Comparison of ENCODE assay signal across 22 mouse cellular contexts in genomic region chr4:134644410-134644809, GRCm38 (mm10). TPM values are rescaled to one million over a fixed set of nuclear protein-coding genes. Genes with fewer than 3 reads are reported as not detected.
DNase-seq lines count a peak whose midpoint lies in the region; TF ChIP-seq lines count a peak whose summit lies in the region.
"Had no signal": no experiment of that assay in that cellular context is flagged by ENCODE, and none has a peak within 500 bp of the region (broad histone marks: within the 10 kb centered on the region; RNA-seq: fewer than 3 reads in every experiment).

No protein-coding gene starts in this region.

- no peak overlapping the region for H3K4me3 ChIP-seq in left cerebral cortex, adult 2 months
- H3K4me3 ChIP-seq: forebrain, embryonic 10.5 days; forebrain, embryonic 13.5 days; gastrocnemius, adult 2 months had no signal

- no peak for DNase-seq in left cerebral cortex, adult 2 months (ENCODE audit: extremely low spot score in 1 of 2, low spot score in 2 of 2)
- no peak for DNase-seq in left cerebral cortex, adult 9 months (ENCODE audit: low spot score in 2 of 2)
- DNase-seq in thymus, postnatal 14 days: peak; percentile 13
- DNase-seq in thymus, postnatal 10 days (ENCODE audit: low spot score in 2 of 2): no peak
- peak; percentile 43 for DNase-seq in naive thymus-derived CD4-positive, alpha-beta T cell, adult 2 months (ENCODE audit: low read depth)
- no peak for DNase-seq in spleen, postnatal 4 days (ENCODE audit: low spot score in 2 of 2)
- DNase-seq in cerebellum, postnatal 14 days: no peak
- DNase-seq: adrenal gland, adult 2 months; adrenal gland, postnatal 14 days; B cell, adult 2 months; cerebellum, adult 11 months; cerebellum, adult 2 months; cerebellum, adult 9-11 months; cerebellum, postnatal 36 days; gastrocnemius, adult 2 months; gastrocnemius, postnatal 14 days; heart, adult 11 months; heart, postnatal 36 days had no signal

- intact Hi-C loops in left cerebral cortex, adult 2 months (cut with DNase I): no loop called here

- H3K27ac ChIP-seq in left cerebral cortex, adult 2 months: peak overlapping the region; percentile 67
- H3K27ac ChIP-seq: forebrain, embryonic 10.5 days; forebrain, embryonic 13.5 days; gastrocnemius, adult 2 months; hindbrain, embryonic 14.5 days; hindbrain, postnatal 0 days had no signal

- no peak for TF ChIP-seq CTCF in left cerebral cortex, adult 2 months (IDR thresholded peaks at IDR 0.05)

RNA-seq across cellular contexts. Expression of gene Man1c1, which starts 59.7 kb away (rescaled TPM):
- total RNA-seq in left cerebral cortex, adult 2 months (2021): 10 to 100 TPM; 43.1 to 43.6 TPM

Comparison
In these comparisons a context has a peak if more than half of its experiments do, and no peak if none do; other contexts are left out.
1. DNase-seq: peak in thymus, postnatal 14 days (single experiment) and naive thymus-derived CD4-positive, alpha-beta T cell, adult 2 months (single experiment); none in left cerebral cortex, adult 2 months (0 of 2), left cerebral cortex, adult 9 months (0 of 2), thymus, postnatal 10 days (0 of 2), spleen, postnatal 4 days (0 of 2) and cerebellum, postnatal 14 days (0 of 2).